9 mouse cellular contexts compared by ENCODE assay signal in the genomic region with DNA sequence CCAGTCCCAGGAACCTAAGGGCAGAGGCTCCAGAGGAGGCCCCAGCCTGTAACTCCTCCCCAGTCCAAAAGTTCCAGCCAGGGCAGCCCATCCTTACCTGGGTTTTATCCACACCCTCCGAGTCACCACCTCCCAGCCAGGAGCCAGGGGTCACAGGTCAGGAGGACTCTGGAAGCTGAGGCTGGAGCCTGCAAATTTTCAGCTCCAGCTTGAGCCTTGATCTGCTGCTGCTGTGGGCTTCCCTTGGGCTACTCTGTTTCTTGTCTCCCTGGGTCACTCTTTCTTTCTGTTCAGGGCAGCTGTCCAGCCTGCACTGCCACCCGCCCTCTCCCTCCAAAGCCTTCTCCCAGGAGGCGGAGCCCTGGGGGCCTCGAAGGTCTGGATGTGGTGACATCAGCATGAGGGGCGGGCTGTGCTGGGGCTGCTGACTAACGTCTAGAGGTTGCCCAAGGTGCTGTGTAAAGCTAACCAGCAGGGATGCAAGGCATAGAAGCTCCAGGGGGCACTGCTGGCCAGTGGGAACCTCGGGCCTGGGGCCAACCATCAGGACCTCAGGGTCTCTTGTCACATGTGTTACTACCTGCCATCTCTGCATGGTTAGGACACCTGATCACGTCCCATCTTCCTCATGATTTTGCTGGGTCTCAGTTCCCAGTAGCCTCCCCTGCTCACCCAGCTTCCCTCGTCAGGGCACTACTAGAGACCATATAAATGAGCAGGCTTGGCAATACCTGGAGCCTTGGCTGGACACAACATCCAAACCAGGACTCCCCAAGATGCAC. TPM values are rescaled to one million over a fixed set of nuclear protein-coding genes. Genes with fewer than 3 reads are reported as not detected.
DNase-seq lines count a peak whose midpoint lies in the region; ATAC-seq and TF ChIP-seq lines count a peak whose summit lies in the region.
"Had no signal": no experiment of that assay in that cellular context is flagged by ENCODE, and none has a peak within 500 bp of the region (broad histone marks: within the 10 kb centered on the region; RNA-seq: fewer than 3 reads in every experiment).

A gene (minus strand): TSS at position 346 of the 782 bp plus-strand sequence.

- no peaks in the 10 kb centered on the region for H3K27me3 ChIP-seq in forebrain, embryonic 16.5 days (replicated peaks; ENCODE audit: control insufficient read depth, insufficient read depth, low read length)
- H3K27me3 ChIP-seq in liver, postnatal 0 days (ENCODE audit: insufficient read depth, low read length) = no peaks in the 10 kb centered on the region
- no peaks in the 10 kb centered on the region for H3K27me3 ChIP-seq in stomach, postnatal 0 days (ENCODE audit: control insufficient read depth, insufficient read depth, low read length)

- 0 out of 2 replicates have a peak, but pooled peaks have one; percentile 11 for ATAC-seq in forebrain, embryonic 16.5 days
- ATAC-seq in liver, postnatal 0 days = peak; percentile 83
- ATAC-seq in stomach, postnatal 0 days (ENCODE audit: low FRiP score, low TSS enrichment) = peak; percentile 62

- WGBS in forebrain, embryonic 16.5 days = 33% methylated on average over 9 of the region's 9 CpGs
- WGBS in liver, postnatal 0 days (ENCODE audit: insufficient replicate concordance) = 36% methylated on average over 9 of the region's 9 CpGs
- 43% methylated on average over 9 of the region's 9 CpGs for WGBS in stomach, postnatal 0 days

- H3K27ac ChIP-seq in forebrain, embryonic 16.5 days (ENCODE audit: low read length) = no peak within 1 kb of the TSS
- peak within 1 kb of the TSS; percentile 75 for H3K27ac ChIP-seq in liver, postnatal 0 days (ENCODE audit: low read depth)
- H3K27ac ChIP-seq in stomach, postnatal 0 days (replicated peaks) = no peak within 1 kb of the TSS

- H3K4me3 ChIP-seq in forebrain, embryonic 16.5 days (replicated peaks; ENCODE audit: low read length) = peak within 1 kb of the TSS; percentile 21
- no peak within 1 kb of the TSS for H3K4me3 ChIP-seq in liver, postnatal 0 days (ENCODE audit: low read depth, low read length)
- H3K4me3 ChIP-seq in stomach, postnatal 0 days (ENCODE audit: low read depth, low read length) = no peak within 1 kb of the TSS
- H3K4me3 ChIP-seq: myocyte had no signal

- DNase-seq in layer of hippocampus, adult 18-20 months (ENCODE audit: low spot score in 2 of 2) = no peak
- DNase-seq in layer of hippocampus, adult 9-10 months (ENCODE audit: low spot score) = no peak
- DNase-seq in adrenal gland, adult 2 months = peak; percentile 95
- peak; percentile 79 to 84 for DNase-seq in kidney, adult 8-10 months
- DNase-seq in liver, postnatal 0 days = peak; percentile 69
- DNase-seq in stomach, postnatal 0 days (ENCODE audit: low spot score) = peak; percentile 65
- DNase-seq in right cerebral cortex, adult 2 months (ENCODE audit: low spot score in 2 of 2) = no peak

- no peaks in the 10 kb centered on the region for H3K9me3 ChIP-seq in forebrain, embryonic 16.5 days (ENCODE audit: control insufficient read depth, low read length)
- H3K9me3 ChIP-seq in liver, postnatal 0 days (ENCODE audit: low read length) = no peaks in the 10 kb centered on the region
- H3K9me3 ChIP-seq in stomach, postnatal 0 days (ENCODE audit: control insufficient read depth, low read length) = no peaks in the 10 kb centered on the region

- peak within 1 kb of the TSS; percentile 23 for H3K9ac ChIP-seq in forebrain, embryonic 16.5 days (replicated peaks; ENCODE audit: low read depth, low read length)
- H3K9ac ChIP-seq in liver, postnatal 0 days (replicated peaks) = 0 out of 2 replicates have a peak within 1 kb of the TSS, but pooled peaks have one; percentile 26
- H3K9ac ChIP-seq in stomach, postnatal 0 days (ENCODE audit: low read length) = no peak within 1 kb of the TSS

- no peak for TF ChIP-seq CTCF in liver, postnatal 0 days (IDR thresholded peaks at IDR 0.05; ENCODE audit: low read depth)
- TF ChIP-seq CTCF in stomach, postnatal 0 days (IDR thresholded peaks at IDR 0.05; ENCODE audit: low read depth) = 0 out of 2 replicates have a peak, but pooled peaks have one; percentile 3

- no peaks in the 10 kb centered on the region for H3K36me3 ChIP-seq in forebrain, embryonic 16.5 days (ENCODE audit: control insufficient read depth, insufficient read depth)
- no peaks in the 10 kb centered on the region for H3K36me3 ChIP-seq in liver, postnatal 0 days (replicated peaks; ENCODE audit: insufficient read depth, low read length)
- H3K36me3 ChIP-seq in stomach, postnatal 0 days (ENCODE audit: control insufficient read depth, insufficient read depth, low read length) = 0 out of 2 replicates have a peak, but pooled peaks cover 2% of the 10 kb centered on the region

- H3K4me2 ChIP-seq in forebrain, embryonic 16.5 days (ENCODE audit: low read length) = peak within 1 kb of the TSS; percentile 50
- peak within 1 kb of the TSS; percentile 59 for H3K4me2 ChIP-seq in liver, postnatal 0 days (ENCODE audit: low read depth, low read length)
- H3K4me2 ChIP-seq in stomach, postnatal 0 days (replicated peaks; ENCODE audit: low read depth) = peak within 1 kb of the TSS; percentile 55

- H3K4me1 ChIP-seq in forebrain, embryonic 16.5 days (replicated peaks; ENCODE audit: control insufficient read depth, insufficient read depth, low read length) = peaks cover 9% of the 10 kb centered on the region; the same call in 1 of the 2 replicates
- H3K4me1 ChIP-seq in liver, postnatal 0 days (ENCODE audit: insufficient read depth) = peaks cover 10% of the 10 kb centered on the region
- H3K4me1 ChIP-seq in stomach, postnatal 0 days (replicated peaks; ENCODE audit: control insufficient read depth, insufficient read depth) = 0 out of 2 replicates have a peak, but pooled peaks cover 3% of the 10 kb centered on the region

- TF ChIP-seq EP300 in liver, postnatal 0 days (IDR thresholded peaks at IDR 0.05; ENCODE audit: low read depth) = no peak
- no peak for TF ChIP-seq EP300 in stomach, postnatal 0 days (optimal IDR thresholded peaks at IDR 0.05)

RNA-seq across cellular contexts. Expression of the gene that starts here (rescaled TPM):
- 10 to 100 TPM; 10.0 to 14.5 TPM for total RNA-seq in layer of hippocampus, adult 18-20 months (2021)
- total RNA-seq in adrenal gland, adult 2 months (2021) = 100 to 1,000 TPM; 140 to 146 TPM
- polyA plus RNA-seq in adrenal gland, adult 2 months (2012; rRNA removed) = 136 and 180 TPM in 2 replicates
- 17.9 and 18.1 TPM in 2 replicates for polyA plus RNA-seq in forebrain, embryonic 16.5 days (2015; fragmentation: Nextera tagmentation; extraction: Ambion mirVana)
- polyA plus RNA-seq in liver, postnatal 0 days (2015; fragmentation: Nextera tagmentation; extraction: Ambion mirVana) = 6.5 and 7.6 TPM in 2 replicates
- polyA plus RNA-seq in stomach, postnatal 0 days (2015; fragmentation: Nextera tagmentation; extraction: Ambion mirVana) = 2.1 and 2.4 TPM in 2 replicates

Comparison
In these comparisons a context has a peak if more than half of its experiments do, and no peak if none do; other contexts are left out.
1. RNA of the gene that starts here (total RNA-seq): 140 to 146 TPM in adrenal gland, adult 2 months; 10.0 to 14.5 TPM in layer of hippocampus, adult 18-20 months; every median in the first group is over 4 times any median in the second.
2. DNase-seq: peak in adrenal gland, adult 2 months (single experiment), kidney, adult 8-10 months (2 of 2), liver, postnatal 0 days (single experiment) and stomach, postnatal 0 days (single experiment); none in layer of hippocampus, adult 18-20 months (0 of 2), layer of hippocampus, adult 9-10 months (single experiment) and right cerebral cortex, adult 2 months (0 of 2).
3. ATAC-seq: peak in every context shown above with its lines; median percentile 83 in liver, postnatal 0 days; 62 in stomach, postnatal 0 days; 11 in forebrain, embryonic 16.5 days.
4. Peak in every context shown above with its lines, with median percentiles within 50 percentile points of each other: H3K4me2 ChIP-seq.